Mouse (Mus musculus) thymus, postnatal 4 days (tissue): ENCODE results near the gene Brox.
"Not testable (repeated sequence)": the region's sequence is repeated elsewhere in the genome, so short reads cannot be mapped to it uniquely, and the experiment has no call there.

Experiments used
- DNase-seq: peaks from one replicate; pipeline ENCODE4 v3.0.0; 2021

Gene Brox

DNA sequence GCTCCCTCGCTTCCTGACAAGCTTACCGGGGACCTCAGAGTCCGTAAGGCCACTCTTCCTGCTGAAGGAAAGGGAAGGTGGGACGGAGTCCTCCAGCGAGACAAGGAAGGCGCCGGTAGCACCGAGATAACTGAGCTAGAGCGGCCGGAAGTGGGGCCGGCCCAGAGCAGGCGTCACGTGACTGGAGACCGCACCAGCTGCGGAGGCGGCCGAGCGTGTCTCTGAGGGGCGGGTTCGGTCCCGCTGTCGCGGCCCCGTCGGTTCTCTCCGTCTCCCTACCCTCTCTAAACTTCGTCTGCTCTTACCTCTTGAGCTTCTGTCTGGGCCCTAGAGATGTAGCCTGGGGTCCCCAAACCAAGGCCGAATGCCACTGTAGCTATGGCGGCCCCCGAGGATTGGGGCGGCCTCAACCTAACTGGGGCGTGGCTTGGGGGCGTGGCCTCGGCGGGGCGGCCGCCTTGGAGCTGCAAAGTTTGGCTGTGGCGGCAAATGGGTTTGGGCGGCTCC lies at the start of gene Brox:
Brox (minus strand) TSS at position 393 of the 507 bp plus-strand sequence.
- DNase-seq, result peak; percentile 99

GRCm38 (mm10) chr1:183345817-183346195 lies 48.7 kb upstream of the Brox start:
- no peak for DNase-seq

DNA sequence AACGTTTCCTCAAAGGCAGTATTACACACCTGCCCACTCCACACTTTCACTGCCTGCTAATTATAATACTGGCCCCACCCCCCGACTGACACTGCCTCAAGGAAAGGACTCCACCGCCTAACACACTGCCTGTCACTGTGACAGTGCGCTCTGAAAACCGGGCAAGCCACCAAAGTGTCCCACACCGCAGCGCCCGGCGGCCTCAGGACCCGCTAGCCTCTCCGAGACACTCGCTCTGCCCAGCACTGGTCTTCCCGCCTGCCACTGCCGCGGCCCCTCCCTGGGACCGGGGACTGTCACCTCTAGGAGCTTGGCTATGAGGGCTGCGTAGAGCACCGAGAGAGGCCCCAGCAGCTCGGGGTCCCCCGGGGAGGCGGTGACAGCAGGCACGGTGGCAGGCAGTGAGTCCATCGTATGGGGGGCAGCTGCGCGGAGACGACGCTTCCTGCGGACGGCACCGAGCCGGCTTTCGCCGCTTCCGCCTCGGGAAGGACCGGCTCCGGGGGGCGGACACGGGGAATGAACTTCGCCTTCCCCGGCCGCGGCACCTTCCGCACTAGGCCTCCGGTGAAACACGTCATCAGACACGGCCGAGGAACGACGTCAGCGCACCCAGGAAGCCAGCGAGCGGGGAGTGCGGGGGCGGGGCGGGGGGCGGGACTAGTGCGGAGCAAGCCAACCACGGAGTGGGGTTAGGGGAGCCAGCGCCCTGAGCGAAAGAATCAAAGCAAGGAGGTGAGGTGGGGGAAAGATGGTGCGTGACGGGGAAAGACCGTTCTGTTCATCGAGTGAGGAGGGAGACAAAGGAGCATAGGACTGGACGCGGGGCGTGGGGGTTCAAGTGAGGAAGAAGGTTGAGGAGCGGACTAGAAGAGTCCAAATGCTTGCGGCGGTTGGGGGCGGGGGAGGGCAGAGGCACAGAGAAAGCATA lies 48.1 kb upstream of the Brox start:
- peak; percentile 93 for DNase-seq

- not testable (repeated sequence) for DNase-seq
Observed at GRCm38 (mm10) chr1:183342902-183343301, 45.8 kb upstream of the Brox start.

DNA sequence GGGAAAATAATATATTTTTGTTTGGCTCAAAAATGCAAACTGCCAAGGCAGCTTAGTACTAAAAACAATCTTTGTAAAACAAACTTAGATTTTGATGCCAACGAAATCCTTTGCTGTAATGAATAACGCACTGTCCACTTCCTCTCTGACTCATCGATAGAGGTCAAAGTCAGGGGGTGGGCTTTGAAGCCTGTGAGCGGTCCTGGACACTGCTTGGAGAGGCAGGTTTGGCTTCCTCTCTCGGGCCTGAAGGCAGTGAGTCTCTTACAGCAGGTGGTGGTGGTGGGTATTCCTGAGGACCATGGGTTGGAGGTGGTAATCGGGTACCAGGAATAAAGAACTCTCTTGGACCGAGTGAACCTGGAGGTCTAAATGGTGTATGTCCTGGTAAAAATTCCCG lies 30.1 kb upstream of the Brox start:
- no peak for DNase-seq

- no peak for DNase-seq
Observed at GRCm38 (mm10) chr1:183324433-183324832, 27.4 kb upstream of the Brox start.

GRCm38 (mm10) chr1:183323923-183324322 lies 26.9 kb upstream of the Brox start:
- no peak for DNase-seq

GRCm38 (mm10) chr1:183322496-183322895 lies 25.4 kb upstream of the Brox start:
- DNase-seq, result not testable (repeated sequence)

- DNase-seq, result no peak
Observed at GRCm38 (mm10) chr1:183320708-183321107, 23.6 kb upstream of the Brox start.

- peak; percentile 54 for DNase-seq
Observed at GRCm38 (mm10) chr1:183315783-183316182, 18.7 kb upstream of the Brox start.

GRCm38 (mm10) chr1:183312076-183312475 lies 15.0 kb upstream of the Brox start:
- DNase-seq, result no peak

- not testable (repeated sequence) for DNase-seq
Observed at GRCm38 (mm10) chr1:183309601-183310000, 12.5 kb upstream of the Brox start.

GRCm38 (mm10) chr1:183308476-183308875 lies 11.4 kb upstream of the Brox start:
- no peak for DNase-seq

DNA sequence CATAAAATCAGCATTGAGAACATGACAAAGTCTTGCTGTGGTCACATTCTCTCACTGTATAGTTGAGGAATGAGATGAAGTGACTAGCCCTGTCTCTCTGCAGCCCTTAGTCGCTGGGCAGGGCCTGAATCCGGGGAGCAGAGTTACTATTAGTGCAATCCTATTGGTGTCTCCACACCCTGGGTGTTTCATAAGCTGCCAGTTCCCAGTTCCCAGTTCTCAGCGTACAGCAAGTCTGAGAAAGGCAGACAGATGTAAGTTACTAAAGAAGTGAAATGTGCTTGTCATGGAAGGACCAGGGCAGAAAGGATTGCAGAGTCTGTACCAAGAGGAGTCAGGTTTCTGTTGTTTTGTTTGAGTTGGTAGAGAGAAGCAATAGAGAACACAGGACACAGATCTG lies 10.5 kb upstream of the Brox start:
- DNase-seq, result no peak

DNA sequence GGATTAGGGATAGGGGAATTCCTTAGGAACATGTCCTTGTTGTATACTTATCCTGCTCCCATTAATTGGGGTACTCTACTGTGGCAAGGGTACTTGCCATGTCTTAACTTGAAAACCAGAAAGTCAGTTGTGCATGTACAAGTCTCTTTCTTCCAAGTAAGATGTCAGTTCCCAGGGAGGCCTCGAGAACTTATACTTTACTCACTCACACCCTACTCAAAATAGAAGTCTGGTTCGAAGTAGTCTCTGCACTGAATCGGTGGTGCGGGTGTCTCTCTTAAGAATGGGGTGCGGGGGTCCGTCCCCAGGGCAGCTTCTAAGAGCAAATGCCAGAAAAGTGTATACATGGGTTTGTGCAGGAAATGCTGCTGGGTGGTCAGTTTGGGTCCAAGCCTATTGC lies 2.1 kb upstream of the Brox start:
- peak; percentile 86 for DNase-seq

DNA sequence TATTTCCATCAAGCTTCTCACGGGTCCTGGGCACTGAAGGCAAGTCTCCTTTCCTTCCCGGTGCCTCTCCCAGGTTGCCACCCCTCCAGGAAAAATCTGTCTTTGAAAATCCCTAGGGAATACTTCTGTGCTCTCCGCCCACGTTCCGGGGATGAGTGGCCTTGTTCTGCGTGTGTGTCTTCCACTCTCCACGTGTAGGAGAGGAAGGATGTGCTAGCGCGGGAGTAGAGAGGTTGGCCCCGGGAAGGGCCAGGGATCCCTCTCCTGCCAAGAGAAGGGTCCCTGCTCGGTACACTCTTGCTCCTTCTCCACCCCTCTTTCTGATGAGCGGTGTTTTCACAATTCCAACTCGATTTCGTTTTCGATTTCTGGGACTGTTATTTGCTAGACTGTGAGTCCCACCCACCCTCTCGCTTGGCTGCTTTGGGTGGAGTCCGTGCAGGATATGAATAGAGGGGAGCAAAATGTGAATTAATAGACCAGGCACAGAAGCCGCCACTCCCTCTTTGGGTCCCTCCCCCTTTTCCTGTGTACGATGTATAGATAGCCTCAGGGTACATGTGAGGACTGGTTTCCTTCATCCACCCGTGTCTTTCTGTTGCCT lies 919 bp upstream of the Brox start:
- DNase-seq, result peak; percentile 37

DNA sequence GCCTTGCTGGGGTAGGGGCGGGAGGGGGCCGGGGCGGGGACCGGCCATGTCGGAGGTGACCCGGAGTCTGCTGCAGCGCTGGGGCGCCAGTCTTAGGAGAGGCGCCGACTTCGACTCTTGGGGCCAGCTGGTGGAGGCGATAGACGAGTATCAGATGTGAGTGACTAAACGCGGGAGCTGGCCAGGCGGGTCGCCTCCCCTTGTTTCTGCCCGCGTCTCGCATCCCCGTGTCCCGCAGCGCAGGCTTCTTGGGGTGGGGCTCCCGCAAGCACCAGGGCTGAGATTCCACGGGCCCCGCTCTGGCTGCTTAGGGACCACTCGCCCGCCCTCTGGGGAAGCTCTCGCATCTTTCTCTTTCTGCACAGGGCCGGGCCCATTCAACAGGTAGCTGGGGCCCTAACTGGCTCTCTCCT lies 410 bp upstream of the Brox start:
- DNase-seq, result peak; percentile 72

GRCm38 (mm10) chr1:183296465-183296864 lies 604 bp downstream of the Brox start, which contains the start of gene Aida:
Gene Aida (plus strand): TSS chr1:183296590.
- peak; percentile 84 for DNase-seq

DNA sequence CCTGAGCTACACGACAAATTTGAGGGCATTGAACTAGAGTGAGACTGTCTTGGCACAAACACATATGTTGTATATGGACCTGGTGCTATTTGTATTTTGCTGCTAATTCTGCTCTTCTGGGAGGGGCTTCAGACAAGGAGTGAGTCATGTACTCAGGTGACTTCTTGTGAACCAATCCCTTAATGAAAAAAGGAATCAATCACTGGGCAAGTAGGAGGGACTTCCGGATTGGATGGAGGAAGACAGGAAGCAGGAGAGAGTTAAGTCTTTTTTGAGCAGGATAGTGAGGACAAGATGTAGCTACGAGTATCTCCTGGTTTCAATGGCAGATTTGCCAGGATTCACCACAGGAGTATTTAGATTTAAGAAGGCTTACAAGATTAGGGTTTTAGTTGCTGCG lies 7.5 kb downstream of the Brox start:
- DNase-seq, result no peak

GRCm38 (mm10) chr1:183288351-183288750 lies 8.7 kb downstream of the Brox start:
- DNase-seq, result no peak

DNA sequence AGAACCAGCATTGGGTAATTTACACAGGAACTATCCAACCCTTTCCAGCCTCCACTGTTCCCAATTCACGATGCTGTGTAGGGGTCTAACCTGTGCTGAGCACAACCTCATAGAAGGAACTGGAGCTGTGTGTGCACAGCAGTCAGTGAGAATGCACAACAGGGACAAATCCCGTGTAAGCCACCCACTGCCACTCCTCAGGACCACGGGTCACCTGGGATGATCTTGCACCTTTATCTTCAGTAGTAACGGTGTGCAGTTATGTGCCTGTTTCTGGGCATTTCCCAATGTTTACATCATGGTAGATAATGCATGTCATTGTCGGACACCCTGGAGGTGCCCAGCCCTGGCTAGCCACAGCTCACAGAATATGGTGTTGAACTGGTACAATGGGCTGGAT lies 21.3 kb downstream of the Brox start:
- no peak for DNase-seq

DNA sequence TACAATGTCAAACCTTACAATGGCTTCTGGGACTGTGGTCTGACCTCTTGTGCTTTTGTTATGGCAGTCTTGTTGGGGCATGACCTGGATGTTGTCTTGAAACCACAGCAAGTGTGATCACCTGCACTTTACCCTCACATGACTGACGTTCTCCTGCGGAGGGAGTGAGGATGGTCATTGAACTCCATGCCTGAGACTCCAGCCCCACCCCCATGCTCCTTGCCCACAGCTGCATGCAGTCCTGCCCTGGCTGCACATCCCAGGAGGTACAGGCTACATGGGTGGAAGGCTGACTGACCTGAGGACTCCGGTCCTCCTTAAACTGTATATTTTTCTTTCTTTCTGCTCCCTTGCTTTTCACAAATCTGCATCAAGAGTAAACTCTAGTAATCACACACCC lies 22.7 kb downstream of the Brox start:
- no peak for DNase-seq

GRCm38 (mm10) chr1:183272867-183273818 lies 23.9 kb downstream of the Brox start:
- no peak for DNase-seq
